ENCODE assay signal across 14 mouse cellular contexts in the genomic region with DNA sequence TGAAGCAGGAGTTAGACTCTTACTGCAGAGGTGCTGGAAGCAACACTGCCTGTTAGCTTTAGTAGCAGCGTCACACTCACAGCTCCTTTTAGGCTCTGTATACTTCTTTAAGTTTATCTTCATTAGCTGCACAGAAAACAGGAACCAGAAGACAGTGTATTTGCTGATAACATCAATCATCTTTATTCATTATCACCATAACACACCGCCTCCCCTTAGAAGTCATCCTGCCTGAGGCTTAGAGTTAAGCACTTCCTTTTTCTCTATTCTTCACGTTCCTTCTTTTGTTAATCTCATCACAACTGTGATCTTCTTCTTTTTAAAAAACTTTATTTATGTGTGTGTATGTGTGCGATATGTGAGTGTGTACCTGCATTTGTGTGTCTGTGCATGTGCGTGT.
"Had no signal": no experiment of that assay in that cellular context is flagged by ENCODE, and none has a peak within 500 bp of the region (broad histone marks: within the 10 kb centered on the region; RNA-seq: fewer than 3 reads in every experiment).

No protein-coding gene starts in this region.

- H3K36me3 ChIP-seq: limb, embryonic 13.5 days; midbrain, embryonic 15.5 days; neural tube, embryonic 13.5 days; stomach, embryonic 15.5 days had no signal

- ATAC-seq: midbrain, embryonic 15.5 days had no signal

- H3K9me3 ChIP-seq: limb, embryonic 13.5 days; midbrain, embryonic 15.5 days; neural tube, embryonic 13.5 days; stomach, embryonic 15.5 days had no signal

- H3K9ac ChIP-seq: limb, embryonic 13.5 days; liver, embryonic 14.5 days; midbrain, embryonic 15.5 days; neural tube, embryonic 13.5 days; stomach, embryonic 15.5 days had no signal

- H3K4me3 ChIP-seq: layer of hippocampus, adult 2 months; limb, embryonic 13.5 days; midbrain, embryonic 15.5 days; neural tube, embryonic 13.5 days; stomach, embryonic 15.5 days had no signal

- H3K4me2 ChIP-seq: limb, embryonic 13.5 days; midbrain, embryonic 11.5 days; midbrain, embryonic 15.5 days; neural tube, embryonic 13.5 days; stomach, embryonic 15.5 days had no signal

- DNase-seq: kidney, adult 9 months; kidney, postnatal 10 days; kidney, postnatal 4 days; left cerebral cortex, postnatal 4 days; lung, adult 18-20 months; right cerebral cortex, postnatal 14 days; thymus, postnatal 36 days had no signal

- H3K27ac ChIP-seq: layer of hippocampus, adult 2 months; limb, embryonic 13.5 days; liver, embryonic 14.5 days; midbrain, embryonic 15.5 days; neural tube, embryonic 13.5 days; stomach, embryonic 15.5 days had no signal

- H3K27me3 ChIP-seq: limb, embryonic 13.5 days; midbrain, embryonic 15.5 days; neural tube, embryonic 13.5 days; stomach, embryonic 15.5 days had no signal

- H3K4me1 ChIP-seq: midbrain, embryonic 15.5 days; neural tube, embryonic 13.5 days; stomach, embryonic 15.5 days had no signal
